Mouse (Mus musculus): ENCODE data around the gene Gp5. TPM values are rescaled to one million over a fixed set of nuclear protein-coding genes. Genes with fewer than 3 reads are reported as not detected.
"Not testable (repeated sequence)": the region's sequence is repeated elsewhere in the genome, so short reads cannot be mapped to it uniquely, and the experiment has no call there.

Gp5 gene
- 0.48 and 0.55 TPM in 2 replicates for polyA plus RNA-seq (2015; fragmentation: Nextera tagmentation; extraction: Ambion mirVana)

DNA sequence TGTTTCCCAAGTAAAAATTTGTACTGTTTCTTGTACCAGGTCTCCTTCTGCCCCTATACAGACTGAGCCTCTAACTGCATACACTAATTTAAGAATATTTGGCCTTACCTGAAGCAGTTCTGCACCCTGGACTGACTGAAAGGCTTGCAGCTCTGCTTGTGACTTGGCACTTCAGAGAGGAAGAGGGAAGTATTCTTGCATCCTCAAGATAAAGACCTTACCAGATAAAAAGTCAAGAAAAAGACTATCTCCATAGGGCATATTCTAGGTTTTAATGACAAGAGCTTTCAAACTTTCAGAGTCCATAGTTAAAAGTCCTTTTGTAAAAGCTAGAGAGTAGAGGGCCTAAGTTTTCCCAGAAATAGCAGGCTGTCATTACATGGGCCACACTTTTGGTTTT lies at the start of gene Gp5:
Gene Gp5, minus strand, starts transcription at position 133 of the 400 bp plus-strand sequence.
- Histone ChIP-seq H3K4me3 (peak within 1 kb of the TSS; percentile 59), H3K27ac (no peak within 1 kb of the TSS), H3K4me2 (peak within 1 kb of the TSS; percentile 99), H3K9me3 (no peaks in the 10 kb centered on the region), H3K27me3 (peaks cover 52% of the 10 kb centered on the region), H3K36me3 (no peaks in the 10 kb centered on the region), H3K4me1 (peaks cover 17% of the 10 kb centered on the region), H3K9ac (no peak within 1 kb of the TSS)
- ATAC-seq (ENCODE audit: insufficient number of reproducible peaks, low FRiP score, low TSS enrichment, low read depth), result no peak

DNA sequence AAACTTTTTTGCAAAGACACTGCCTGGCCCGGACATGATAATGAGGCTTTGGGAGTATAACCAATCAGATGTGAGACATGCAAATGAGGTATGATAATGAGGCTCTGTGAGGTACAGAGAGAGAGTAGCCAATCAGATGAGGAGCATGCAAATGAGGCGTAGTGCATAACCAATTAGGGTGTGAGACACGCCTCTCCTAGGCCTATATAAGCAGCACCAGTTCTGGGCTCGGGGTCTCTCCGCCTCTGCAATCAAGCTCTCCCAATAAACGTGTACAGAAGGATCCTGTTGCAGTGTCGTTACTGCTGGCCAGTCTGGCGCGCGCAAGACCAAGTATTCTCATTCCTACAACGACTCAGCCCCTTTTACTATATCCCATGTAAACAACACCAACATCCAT lies 42.9 kb upstream of the Gp5 start:
- not testable (repeated sequence) for ATAC-seq (ENCODE audit: insufficient number of reproducible peaks, low FRiP score, low TSS enrichment, low read depth); H3K4me3 ChIP-seq; H3K4me2 ChIP-seq; H3K9ac ChIP-seq; H3K27ac ChIP-seq; H3K4me1 ChIP-seq; H3K9me3 ChIP-seq; H3K27me3 ChIP-seq
- 94% methylated on average over 11 of the region's 11 CpGs for WGBS
- H3K36me3 ChIP-seq, result peaks cover 16% of the 10 kb centered on the region

DNA sequence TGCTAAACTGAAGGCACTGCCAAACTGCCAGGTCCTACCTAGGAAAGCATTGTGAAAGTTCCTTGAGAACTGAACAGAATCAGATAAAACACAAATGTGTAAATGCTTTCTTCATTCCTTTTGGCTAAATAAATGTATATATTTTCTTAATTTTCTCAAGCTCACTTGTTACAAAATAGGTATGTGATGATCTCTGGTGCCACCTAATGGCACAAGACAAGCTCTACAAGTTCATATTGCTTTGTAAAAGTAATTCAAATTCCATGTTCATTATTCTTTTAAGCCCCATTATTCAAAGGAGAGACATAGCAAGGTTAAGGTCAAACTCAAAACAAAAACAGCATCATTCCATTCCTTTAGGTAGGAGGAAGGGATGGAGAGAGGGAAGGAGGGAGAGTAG lies 3.7 kb upstream of the Gp5 start:
- H3K4me2 ChIP-seq, result no peak overlapping the region
- peaks cover 9% of the 10 kb centered on the region for H3K36me3 ChIP-seq
- peaks cover 27% of the 10 kb centered on the region for H3K27me3 ChIP-seq
- ATAC-seq (ENCODE audit: insufficient number of reproducible peaks, low FRiP score, low TSS enrichment, low read depth), result no peak
- no peak overlapping the region for H3K27ac ChIP-seq
- no peaks in the 10 kb centered on the region for H3K9me3 ChIP-seq
- no peak overlapping the region for H3K9ac ChIP-seq
- no peak overlapping the region for H3K4me3 ChIP-seq
- peaks cover 6% of the 10 kb centered on the region for H3K4me1 ChIP-seq

DNA sequence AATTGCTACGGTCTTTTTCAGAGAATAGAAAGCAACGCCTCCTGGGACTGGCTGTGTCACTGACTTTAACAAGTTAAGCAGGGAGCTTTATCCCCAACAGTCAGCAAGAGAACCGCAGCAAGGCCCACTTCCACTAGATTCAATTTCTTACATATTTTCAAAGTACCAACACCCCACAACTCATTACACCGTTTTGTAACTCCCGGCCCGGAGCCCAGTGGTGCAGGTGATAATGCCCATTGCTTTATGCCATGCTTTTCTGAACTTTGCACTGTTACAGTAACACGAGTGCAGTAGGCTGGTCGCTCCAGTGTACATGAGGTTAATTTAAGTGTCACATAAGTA lies 436 bp downstream of the Gp5 start:
- Histone ChIP-seq H3K9ac (no peak overlapping the region), H3K4me3 (no peak overlapping the region), H3K9me3 (no peaks in the 10 kb centered on the region), H3K4me2 (no peak overlapping the region), H3K27me3 (peaks cover 52% of the 10 kb centered on the region), H3K36me3 (no peaks in the 10 kb centered on the region), H3K4me1 (peaks cover 17% of the 10 kb centered on the region), H3K27ac (no peak overlapping the region)
- ATAC-seq (ENCODE audit: insufficient number of reproducible peaks, low FRiP score, low TSS enrichment, low read depth), result no peak
- WGBS, result 58% methylated on average over 8 of the region's 8 CpGs

DNA sequence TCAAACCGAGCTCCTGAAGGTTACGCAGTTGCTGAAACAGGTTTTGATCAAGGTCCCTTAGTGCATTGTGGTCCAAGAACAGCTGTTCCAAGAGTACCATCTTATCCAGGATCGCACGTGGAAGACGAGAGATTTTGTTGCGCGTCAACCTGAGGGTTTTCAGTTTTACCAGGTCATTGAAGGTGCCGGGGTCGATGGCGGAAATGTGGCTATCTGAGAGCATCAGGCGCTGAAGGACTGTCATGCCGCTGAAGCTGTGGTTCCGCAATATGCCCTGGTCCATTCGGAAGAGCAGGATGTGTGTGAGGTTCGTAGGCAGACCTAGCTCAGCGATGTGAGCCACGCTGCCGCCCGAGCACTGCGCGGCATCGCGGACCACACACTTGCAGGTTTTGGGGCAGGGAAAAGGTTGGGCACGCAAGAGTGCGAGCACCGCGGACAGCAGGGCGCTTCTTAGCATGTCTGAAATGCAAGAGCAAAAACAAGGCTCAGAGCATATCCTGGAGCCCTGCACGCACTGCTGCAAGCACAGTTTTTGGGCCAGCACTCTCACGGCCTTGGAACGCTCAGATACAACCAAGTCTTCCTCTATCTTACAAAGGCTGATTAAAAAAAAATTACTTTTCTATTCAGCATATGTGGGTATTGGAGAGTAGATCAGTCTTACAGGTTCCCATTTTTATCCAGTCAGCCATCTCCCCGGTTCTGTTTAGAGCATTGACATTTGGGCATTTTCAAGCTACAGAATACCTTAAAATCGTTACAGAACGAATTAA lies 996 bp downstream of the Gp5 start:
- WGBS, result 6% methylated on average over 34 of the region's 34 CpGs
- no peak for ATAC-seq (ENCODE audit: insufficient number of reproducible peaks, low FRiP score, low TSS enrichment, low read depth)
- Histone ChIP-seq H3K27me3 (peaks cover 52% of the 10 kb centered on the region), H3K27ac (no peak overlapping the region), H3K4me2 (peak overlapping the region; percentile 99), H3K9ac (no peak overlapping the region), H3K36me3 (no peaks in the 10 kb centered on the region), H3K9me3 (no peaks in the 10 kb centered on the region), H3K4me3 (peak overlapping the region; percentile 59), H3K4me1 (peaks cover 17% of the 10 kb centered on the region)

DNA sequence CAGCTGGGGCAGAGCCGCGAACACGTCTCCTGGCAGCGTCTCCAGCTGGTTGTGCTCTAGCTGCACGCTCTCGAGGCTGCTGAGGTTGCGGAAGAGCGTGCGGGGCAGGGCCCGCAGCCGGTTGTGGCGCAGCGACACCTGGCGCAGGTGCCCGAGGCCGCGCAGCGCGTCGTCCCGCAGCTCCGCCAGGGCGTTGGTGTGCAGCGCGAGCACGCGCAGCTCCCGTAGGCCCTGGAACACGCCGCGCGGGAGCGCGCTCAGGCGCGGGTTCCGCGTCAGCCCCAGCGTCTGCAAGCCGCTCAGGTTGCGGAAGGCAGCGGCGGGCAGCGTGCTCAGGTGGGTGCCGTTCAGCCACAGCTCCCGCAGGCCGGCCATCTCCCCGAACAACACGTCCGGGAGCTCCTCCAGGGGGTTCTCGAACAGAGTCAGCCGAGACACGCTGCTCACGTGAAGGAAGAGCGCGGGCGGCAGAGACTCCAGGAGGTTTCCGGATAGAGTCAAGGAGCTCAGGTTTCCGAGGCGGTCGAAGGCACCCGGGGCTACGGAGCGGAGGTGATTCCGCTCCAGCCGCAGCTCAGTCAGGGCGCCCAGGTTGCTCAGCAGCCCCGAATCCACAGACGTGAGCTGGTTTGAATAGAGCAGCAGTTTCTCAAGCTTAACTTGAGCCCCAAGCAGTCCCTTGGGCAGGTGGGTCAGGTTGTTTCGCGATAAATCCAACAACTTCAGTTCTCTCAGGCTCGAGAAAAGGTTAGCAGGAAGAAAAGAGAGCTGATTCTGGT lies 1.8 kb downstream of the Gp5 start:
- Histone ChIP-seq H3K36me3 (no peaks in the 10 kb centered on the region), H3K4me2 (peak overlapping the region; percentile 99), H3K4me1 (peaks cover 17% of the 10 kb centered on the region), H3K9me3 (no peaks in the 10 kb centered on the region), H3K27ac (no peak overlapping the region), H3K4me3 (peak overlapping the region; percentile 59), H3K9ac (peak overlapping the region; percentile 26), H3K27me3 (peaks cover 52% of the 10 kb centered on the region)
- under 1% methylated on average over 72 of the region's 72 CpGs for WGBS
- ATAC-seq (ENCODE audit: insufficient number of reproducible peaks, low FRiP score, low TSS enrichment, low read depth), result no peak

DNA sequence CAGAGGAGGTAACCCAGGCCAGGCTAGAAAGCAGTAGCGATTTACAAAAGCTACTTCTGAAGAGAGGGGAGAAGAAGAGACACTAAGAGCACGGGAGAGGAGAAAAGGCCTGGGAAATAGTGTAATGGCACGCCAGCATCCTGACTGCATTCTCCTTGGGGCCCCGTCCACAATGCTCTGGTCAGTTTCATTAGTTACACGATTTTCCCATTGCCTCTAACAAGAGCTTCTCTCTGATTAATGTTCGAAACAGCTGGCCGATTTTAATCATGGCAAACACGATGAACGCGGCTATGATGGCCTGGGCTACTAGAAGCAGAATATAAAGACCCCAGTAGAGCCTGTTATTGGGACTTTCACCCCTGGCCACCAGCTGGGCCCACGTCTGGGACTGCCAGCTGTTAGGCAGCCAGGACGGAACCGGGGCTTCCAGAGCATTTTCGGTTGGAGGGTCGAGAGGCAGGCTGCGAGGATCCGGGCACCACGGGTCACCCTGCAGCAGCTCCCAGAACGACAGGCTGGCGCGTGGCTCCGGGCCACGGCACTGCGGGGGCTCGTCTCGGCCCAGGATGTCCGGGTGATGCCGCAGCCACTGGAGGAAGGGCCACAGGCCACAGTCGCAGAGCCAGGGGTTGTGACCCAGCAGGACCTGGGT lies 2.5 kb downstream of the Gp5 start:
- H3K9me3 ChIP-seq, result no peaks in the 10 kb centered on the region
- whole genome bisulfite sequencing, result 14% methylated on average over 29 of the region's 29 CpGs
- H3K4me3 ChIP-seq, result peak overlapping the region; percentile 59
- no peak for ATAC-seq (ENCODE audit: insufficient number of reproducible peaks, low FRiP score, low TSS enrichment, low read depth)
- H3K4me2 ChIP-seq, result peak overlapping the region; percentile 99
- peak overlapping the region; percentile 26 for H3K9ac ChIP-seq
- no peak overlapping the region for H3K27ac ChIP-seq
- peaks cover 17% of the 10 kb centered on the region for H3K4me1 ChIP-seq
- H3K36me3 ChIP-seq, result no peaks in the 10 kb centered on the region
- H3K27me3 ChIP-seq, result peaks cover 52% of the 10 kb centered on the region

DNA sequence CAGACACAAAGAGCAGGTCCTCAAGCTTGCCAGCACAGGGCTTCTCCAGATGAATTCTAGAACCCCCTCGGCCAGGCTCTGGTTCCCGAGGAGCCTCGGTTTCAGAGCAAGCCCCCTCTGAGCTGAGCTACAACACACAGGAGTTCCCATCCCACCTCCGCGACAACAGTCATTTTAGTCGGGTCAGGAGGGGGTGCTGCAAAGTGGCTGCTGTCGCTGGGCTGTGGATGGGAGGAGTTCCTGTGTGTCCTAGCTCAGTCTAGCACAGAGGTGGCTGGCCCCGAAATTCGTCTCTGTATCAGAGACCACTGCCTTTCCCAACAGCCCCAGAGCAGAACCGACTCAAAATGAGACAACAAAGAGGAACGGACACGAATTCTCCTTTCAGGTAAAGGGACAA lies 3.3 kb downstream of the Gp5 start:
- 52% methylated on average over 12 of the region's 12 CpGs for WGBS
- Histone ChIP-seq H3K4me1 (peaks cover 17% of the 10 kb centered on the region), H3K36me3 (no peaks in the 10 kb centered on the region), H3K27me3 (peaks cover 52% of the 10 kb centered on the region), H3K9me3 (no peaks in the 10 kb centered on the region), H3K4me2 (no peak overlapping the region), H3K4me3 (no peak overlapping the region), H3K9ac (no peak overlapping the region), H3K27ac (no peak overlapping the region)
- no peak for ATAC-seq (ENCODE audit: insufficient number of reproducible peaks, low FRiP score, low TSS enrichment, low read depth)

DNA sequence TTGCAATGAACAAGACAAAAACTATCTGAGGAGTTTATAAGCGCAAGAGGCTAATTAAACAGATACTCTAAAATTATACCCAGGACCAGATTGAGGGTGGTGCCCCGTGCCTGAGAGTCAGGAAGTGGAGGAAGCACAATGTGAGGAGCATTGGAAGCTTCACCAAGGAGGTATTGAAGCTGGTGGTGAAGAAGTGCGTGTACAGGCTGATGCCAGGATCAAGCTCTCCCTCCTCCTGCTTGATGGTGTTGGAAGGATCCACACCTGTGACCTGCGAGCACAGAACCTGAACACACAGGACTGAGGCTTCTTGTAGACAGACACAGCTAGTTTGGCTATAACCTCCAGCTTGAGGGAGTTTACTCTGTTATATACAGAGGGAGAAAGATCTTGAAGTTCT lies 4.5 kb downstream of the Gp5 start:
- peaks cover 43% of the 10 kb centered on the region for H3K27me3 ChIP-seq
- H3K36me3 ChIP-seq, result no peaks in the 10 kb centered on the region
- no peak overlapping the region for H3K9ac ChIP-seq
- no peak overlapping the region for H3K4me3 ChIP-seq
- H3K9me3 ChIP-seq, result no peaks in the 10 kb centered on the region
- no peak for ATAC-seq (ENCODE audit: insufficient number of reproducible peaks, low FRiP score, low TSS enrichment, low read depth)
- WGBS, result 84% methylated on average over 4 of the region's 4 CpGs
- H3K27ac ChIP-seq, result no peak overlapping the region
- peaks cover 17% of the 10 kb centered on the region for H3K4me1 ChIP-seq
- H3K4me2 ChIP-seq, result no peak overlapping the region

DNA sequence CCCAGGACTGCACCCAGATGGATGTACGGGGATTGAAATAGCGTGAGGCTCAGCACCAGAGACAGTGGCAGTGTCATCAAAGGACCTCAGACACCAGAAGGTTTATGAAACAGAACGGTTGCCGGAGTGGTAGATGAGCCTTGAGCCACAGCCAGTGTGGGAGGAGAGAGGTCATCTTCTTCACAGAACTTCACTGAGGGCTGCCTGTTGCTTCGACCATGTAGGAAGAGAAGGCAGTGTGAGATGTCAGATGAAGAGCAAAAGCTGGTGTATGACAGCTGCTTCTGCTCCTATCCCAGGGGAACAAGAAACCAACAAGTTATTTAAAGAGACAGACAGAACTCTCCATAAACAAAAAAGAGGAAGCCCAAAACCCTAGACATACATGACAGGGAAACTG lies 6.3 kb downstream of the Gp5 start:
- no peaks in the 10 kb centered on the region for H3K36me3 ChIP-seq
- no peak overlapping the region for H3K4me3 ChIP-seq
- H3K27ac ChIP-seq, result no peak overlapping the region
- 65% methylated on average over 5 of the region's 5 CpGs for WGBS
- no peaks in the 10 kb centered on the region for H3K9me3 ChIP-seq
- peaks cover 26% of the 10 kb centered on the region for H3K27me3 ChIP-seq
- H3K4me2 ChIP-seq, result no peak overlapping the region
- H3K9ac ChIP-seq, result no peak overlapping the region
- peaks cover 12% of the 10 kb centered on the region for H3K4me1 ChIP-seq
- no peak for ATAC-seq (ENCODE audit: insufficient number of reproducible peaks, low FRiP score, low TSS enrichment, low read depth)

DNA sequence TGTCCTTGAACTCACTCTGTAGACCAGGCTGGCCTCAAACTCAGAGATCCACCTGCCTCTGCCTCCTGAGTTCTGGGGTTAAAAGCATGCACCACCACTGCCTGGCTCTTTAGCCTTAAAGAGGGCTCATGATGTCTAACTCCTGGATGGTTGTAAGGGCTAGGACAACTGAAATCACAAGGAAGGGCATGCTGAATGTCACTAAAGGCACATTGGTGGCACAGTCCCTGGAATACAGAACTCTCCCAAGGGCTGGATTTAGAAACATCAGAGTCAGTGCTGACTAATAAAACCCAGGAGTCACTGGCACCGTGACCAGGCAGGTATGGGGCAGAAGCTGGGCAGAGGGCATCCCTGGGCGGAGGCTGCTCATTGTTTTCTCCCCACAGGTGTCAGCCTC lies 7.2 kb downstream of the Gp5 start:
- WGBS, result 68% methylated on average over 2 of the region's 2 CpGs
- no peak for ATAC-seq (ENCODE audit: insufficient number of reproducible peaks, low FRiP score, low TSS enrichment, low read depth)
- H3K9ac ChIP-seq, result no peak overlapping the region
- peaks cover 3% of the 10 kb centered on the region for H3K4me1 ChIP-seq
- H3K4me2 ChIP-seq, result no peak overlapping the region
- H3K27me3 ChIP-seq, result peaks cover 18% of the 10 kb centered on the region
- H3K36me3 ChIP-seq, result no peaks in the 10 kb centered on the region
- H3K4me3 ChIP-seq, result no peak overlapping the region
- no peak overlapping the region for H3K27ac ChIP-seq
- H3K9me3 ChIP-seq, result no peaks in the 10 kb centered on the region

DNA sequence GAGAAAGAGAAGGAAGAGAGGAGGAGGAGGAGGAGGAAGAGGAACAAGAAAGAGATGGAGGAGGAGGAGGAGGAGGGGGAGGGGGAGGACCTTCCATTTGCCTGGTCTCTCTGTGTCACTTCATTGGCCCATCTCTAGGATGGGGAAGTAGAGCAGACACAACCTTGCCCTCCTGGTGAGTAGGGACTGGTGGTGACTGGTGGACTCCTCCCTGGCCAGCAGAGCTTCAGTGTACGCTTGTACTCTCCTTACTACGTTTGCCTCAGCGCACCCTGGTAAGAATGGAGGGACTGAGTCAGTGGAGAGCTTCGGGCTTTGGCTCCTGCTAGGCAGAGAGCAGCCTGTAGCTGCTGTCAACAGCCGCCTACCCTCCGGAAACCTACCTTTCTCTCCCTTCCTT lies 7.9 kb downstream of the Gp5 start:
- Histone ChIP-seq H3K9me3 (no peaks in the 10 kb centered on the region), H3K27me3 (peaks cover 10% of the 10 kb centered on the region), H3K4me1 (no peaks in the 10 kb centered on the region), H3K4me3 (no peak overlapping the region), H3K36me3 (no peaks in the 10 kb centered on the region), H3K9ac (no peak overlapping the region), H3K4me2 (no peak overlapping the region), H3K27ac (no peak overlapping the region)
- ATAC-seq (ENCODE audit: insufficient number of reproducible peaks, low FRiP score, low TSS enrichment, low read depth), result no peak
- 80% methylated on average over 6 of the region's 6 CpGs for WGBS

Data from limb, embryonic 15.5 days (tissue).